Mouse (Mus musculus) CH12.LX (cell line): ENCODE measurements around the gene Prr23a1. TPM values are rescaled to one million over a fixed set of nuclear protein-coding genes. Genes with fewer than 3 reads are reported as not detected.

Source experiments
- DNase-seq: peaks from one replicate; pipeline ENCODE4 v3.0.0-alpha.2; 2013; ENCODE audit errors: extremely low read depth
- H3K27ac ChIP-seq: 2 replicates; pipeline ENCODE4 v1.5.1; 2012; ENCODE audit warnings: low read depth, mild to moderate bottlenecking, control low read depth, moderate library complexity; ENCODE audit not compliant: insufficient read depth
- H3K27me3 ChIP-seq: replicated peaks from 2 replicates; pipeline ENCODE3; 2012; ENCODE audit warnings: inconsistent platforms
- H3K36me3 ChIP-seq, 2 experiments: replicated peaks in 1 of 2; 2 replicates each; pipeline versions ENCODE3 to v1.6.1; 2012; ENCODE audit warnings: inconsistent platforms in 1 of 2, low read length in 1 of 2, mild to moderate bottlenecking in 1 of 2, mixed read lengths in 1 of 2, moderate library complexity in 1 of 2; ENCODE audit not compliant: control insufficient read depth in 1 of 2, insufficient read depth in 1 of 2
- H3K4me1 ChIP-seq, 2 experiments: 2 replicates each; pipeline ENCODE4 v1.6.1; 2012; ENCODE audit warnings: inconsistent platforms in 1 of 2, moderate library complexity in 1 of 2; ENCODE audit not compliant: insufficient read depth in 2 of 2, control insufficient read depth in 1 of 2
- H3K4me2 ChIP-seq: 2 replicates; pipeline ENCODE4 v1.6.1; 2012; ENCODE audit warnings: low read depth, mild to moderate bottlenecking, control low read depth; ENCODE audit not compliant: poor library complexity, insufficient read depth, severe bottlenecking
- H3K4me3 ChIP-seq, 3 experiments: fragments of 150-350 bp in 1 of 3; sonication (generic) in 1 of 3; replicated peaks in 1 of 3; 2 replicates each; pipeline versions ENCODE3 to v1.5.1; 2011 to 2012; ENCODE audit warnings: low read depth in 2 of 3, low read length in 2 of 3, mild to moderate bottlenecking in 2 of 3, moderate library complexity in 2 of 3, control low read depth in 1 of 3, improper control_type of control experiment in 1 of 3, inconsistent platforms in 1 of 3, mixed read lengths in 1 of 3; ENCODE audit not compliant: poor library complexity in 1 of 3
- H3K79me2 ChIP-seq: replicated peaks from 2 replicates; pipeline ENCODE4 v1.6.1; 2012; ENCODE audit warnings: mild to moderate bottlenecking, moderate library complexity; ENCODE audit not compliant: control insufficient read depth, poor library complexity, insufficient read depth, severe bottlenecking; ENCODE audit errors: extremely low read depth
- H3K9ac ChIP-seq: 2 replicates; pipeline ENCODE4 v1.6.1; 2012; ENCODE audit warnings: low read depth, mild to moderate bottlenecking, control low read depth, moderate library complexity; ENCODE audit not compliant: insufficient read depth
- H3K9me3 ChIP-seq: replicated peaks from 2 replicates; pipeline ENCODE3; 2012; ENCODE audit warnings: low read length, inconsistent platforms, mixed read lengths
- BHLHE40 ChIP-seq: IDR thresholded peaks from 2 replicates; pipeline ENCODE4 v1.6.1; 2011; ENCODE audit warnings: mild to moderate bottlenecking, low read depth, low read length, improper control_type of control experiment
- CHD1 ChIP-seq: IDR thresholded peaks from 2 replicates; pipeline ENCODE4 v1.6.1; 2012; ENCODE audit warnings: low read depth, low read length, improper control_type of control experiment, inconsistent platforms
- CHD2 ChIP-seq: IDR thresholded peaks from 2 replicates; pipeline ENCODE4 v1.6.1; 2011; ENCODE audit warnings: low read length, improper control_type of control experiment
- E2F4 ChIP-seq: IDR thresholded peaks from 2 replicates; pipeline ENCODE4 v1.6.1; 2011; ENCODE audit warnings: low read depth, low read length, improper control_type of control experiment; ENCODE audit not compliant: insufficient replicate concordance
- EP300 ChIP-seq: IDR thresholded peaks from 2 replicates; pipeline ENCODE4 v1.6.1; 2011; ENCODE audit warnings: low read length, improper control_type of control experiment
- ETS1 ChIP-seq: conservative IDR thresholded peaks from 2 replicates; pipeline ENCODE4 v1.6.1; 2012; ENCODE audit warnings: low read depth, mild to moderate bottlenecking, inconsistent platforms, low read length, improper control_type of control experiment, moderate library complexity
- GABPA ChIP-seq: IDR thresholded peaks from 2 replicates; pipeline ENCODE4 v1.6.1; 2012; ENCODE audit warnings: low read depth, low read length, improper control_type of control experiment, inconsistent platforms; ENCODE audit not compliant: insufficient replicate concordance
- HCFC1 ChIP-seq: IDR thresholded peaks from 2 replicates; pipeline ENCODE4 v1.6.1; 2012; ENCODE audit warnings: low read depth, mild to moderate bottlenecking, inconsistent platforms, low read length, improper control_type of control experiment
- JUND ChIP-seq: conservative IDR thresholded peaks from 2 replicates; pipeline ENCODE4 v1.6.1; 2011; ENCODE audit warnings: low read depth, low read length, improper control_type of control experiment
- KAT2A ChIP-seq: IDR thresholded peaks from 2 replicates; pipeline ENCODE4 v1.6.1; 2012; ENCODE audit warnings: low read length, improper control_type of control experiment, inconsistent platforms; ENCODE audit not compliant: insufficient replicate concordance
- MAFK ChIP-seq: IDR thresholded peaks from 2 replicates; pipeline ENCODE4 v1.6.1; 2011; ENCODE audit warnings: low read length, improper control_type of control experiment; ENCODE audit not compliant: insufficient replicate concordance
- MAX ChIP-seq: IDR thresholded peaks from 2 replicates; pipeline ENCODE4 v1.6.1; 2011; ENCODE audit warnings: low read length, improper control_type of control experiment
- MXI1 ChIP-seq: IDR thresholded peaks from 2 replicates; pipeline ENCODE4 v1.6.1; 2011; ENCODE audit warnings: mild to moderate bottlenecking, low read depth, low read length, improper control_type of control experiment
- NRF1 ChIP-seq: IDR thresholded peaks from 2 replicates; pipeline ENCODE4 v1.6.1; 2014; ENCODE audit warnings: low read depth, mild to moderate bottlenecking, inconsistent platforms, low read length, improper control_type of control experiment, moderate library complexity
- PAX5 ChIP-seq: IDR thresholded peaks from 2 replicates; pipeline ENCODE4 v1.6.1; 2012; ENCODE audit warnings: low read length, inconsistent platforms, mixed read lengths
- POLR2A ChIP-seq: IDR thresholded peaks from 2 replicates; pipeline ENCODE4 v1.6.1; 2011; ENCODE audit warnings: low read depth, mild to moderate bottlenecking, improper control_type of control experiment, low read length
- POLR2AphosphoS2 ChIP-seq: IDR thresholded peaks from 2 replicates; pipeline ENCODE4 v1.6.1; 2011; ENCODE audit warnings: low read depth, low read length, improper control_type of control experiment
- RAD21 ChIP-seq: IDR thresholded peaks from 2 replicates; pipeline ENCODE4 v1.6.1; 2011; ENCODE audit warnings: low read depth, mild to moderate bottlenecking, low read length, improper control_type of control experiment, moderate library complexity
- RCOR1 ChIP-seq: conservative IDR thresholded peaks from 2 replicates; pipeline ENCODE4 v1.6.1; 2012; ENCODE audit warnings: low read depth, mild to moderate bottlenecking, inconsistent platforms, low read length, improper control_type of control experiment
- SIN3A ChIP-seq: IDR thresholded peaks from 2 replicates; pipeline ENCODE4 v1.6.1; 2012; ENCODE audit warnings: low read length, improper control_type of control experiment, inconsistent platforms
- SMC3 ChIP-seq: IDR thresholded peaks from 2 replicates; pipeline ENCODE4 v1.6.1; 2011; ENCODE audit warnings: low read depth, low read length, improper control_type of control experiment
- TBP ChIP-seq: conservative IDR thresholded peaks from 2 replicates; pipeline ENCODE4 v1.6.1; 2011; ENCODE audit warnings: low read depth, low read length, improper control_type of control experiment
- TCF12 ChIP-seq: IDR thresholded peaks from 2 replicates; pipeline ENCODE4 v1.6.1; 2014; ENCODE audit warnings: low read depth, mild to moderate bottlenecking, inconsistent platforms, low read length, improper control_type of control experiment
- USF2 ChIP-seq: conservative IDR thresholded peaks from 2 replicates; pipeline ENCODE4 v1.6.1; 2011; ENCODE audit warnings: low read depth, low read length, improper control_type of control experiment
- ZC3H11A ChIP-seq: IDR thresholded peaks from 2 replicates; pipeline ENCODE4 v1.6.1; 2012; ENCODE audit warnings: low read depth, mild to moderate bottlenecking, inconsistent platforms, low read length, improper control_type of control experiment
- ZNF384 ChIP-seq: IDR thresholded peaks from 2 replicates; pipeline ENCODE4 v1.6.1; 2012; ENCODE audit warnings: low read depth, low read length, improper control_type of control experiment, inconsistent platforms
- dilution Hi-C: fragments of 300-500 bp; cut with MboI; formaldehyde crosslinking; loops from 2 replicates; pipeline ENCODE4 v1.14.3; 2020; ENCODE audit warnings: low sequenced_read_pairs; ENCODE audit not compliant: extremely low pct_unique_long_range_greater_than_20kb, extremely low pct_ligation_motif_present
- in situ Hi-C: fragments of 300-500 bp; cut with MboI; formaldehyde crosslinking; loops from 3 replicates; pipeline ENCODE4 v1.14.3; 2019; ENCODE audit warnings: low sequenced_read_pairs, low pct_ligation_motif_present, low pct_unique_long_range_greater_than_20kb, mixed read lengths
- polyA plus RNA-seq: library from polyadenylated mRNA; unstranded; fragments of >175 nt; gene quantifications from 2 replicates; pipeline ENCODE4 v1.2.1, GENCODE M21; 2012; ENCODE audit warnings: low read depth; ENCODE audit not compliant: insufficient read length
- total RNA-seq, 2 experiments: library from RNA; depleted of rRNA; stranded (reverse); fragments of 300-350 nt in 1 of 2; fragments of >200 nt in 1 of 2; gene quantifications; 2 replicates each; pipeline ENCODE4 v1.2.3; 2012 to 2014

The Prr23a1 gene
- total RNA-seq (2012; rRNA removed) = not detected in 2 replicates
- not detected in 2 replicates for total RNA-seq (2014; rRNA removed)
- polyA plus RNA-seq = not detected in 2 replicates

- in situ Hi-C loops (no loop called here), dilution Hi-C loops (no loop called here)
- no peaks in the 10 kb centered on the region for H3K4me1 ChIP-seq
- H3K36me3 ChIP-seq = no peaks in the 10 kb centered on the region
- TF ChIP-seq KAT2A (no peak), PAX5 (no peak), MXI1 (no peak), CHD2 (no peak), RCOR1 (no peak), HCFC1 (no peak), ZC3H11A (no peak), SIN3A (no peak), ETS1 (no peak), NRF1 (no peak), SMC3 (no peak), POLR2A (no peak), CHD1 (no peak), POLR2AphosphoS2 (no peak), EP300 (no peak), E2F4 (no peak), MAX (no peak), TCF12 (no peak)
- H3K27ac ChIP-seq = no peak within 1 kb of the TSS
- no peak within 1 kb of the TSS for H3K4me2 ChIP-seq
- no peak within 1 kb of the TSS for H3K4me3 ChIP-seq
- no peak for DNase-seq
- peaks cover 11% of the 10 kb centered on the region for H3K27me3 ChIP-seq
- H3K9me3 ChIP-seq = peaks cover 3% of the 10 kb centered on the region
- no peaks in the 10 kb centered on the region for H3K79me2 ChIP-seq
- H3K9ac ChIP-seq = no peak within 1 kb of the TSS
Observed at GRCm38 (mm10) chr9:98842117-98842516, at the start of gene Prr23a1. Gene Prr23a1, plus strand, starts transcription at chr9:98842503.

- in situ Hi-C loops (no loop called here), dilution Hi-C loops (no loop called here)
- H3K4me3 ChIP-seq = no peak overlapping the region
- H3K27me3 ChIP-seq = peaks cover 20% of the 10 kb centered on the region
- no peak overlapping the region for H3K9ac ChIP-seq
- no peaks in the 10 kb centered on the region for H3K36me3 ChIP-seq
- TF ChIP-seq TBP = no peak
- TF ChIP-seq BHLHE40 = no peak
- no peak for TF ChIP-seq ZNF384
- TF ChIP-seq MAFK = no peak
- no peak for TF ChIP-seq EP300
- TF ChIP-seq RAD21 = no peak
- no peak for TF ChIP-seq RCOR1
- TF ChIP-seq NRF1 = no peak
- no peak for TF ChIP-seq ZC3H11A
- no peak for TF ChIP-seq JUND
- TF ChIP-seq USF2 = no peak
- TF ChIP-seq TCF12 = no peak
- TF ChIP-seq GABPA = no peak
- TF ChIP-seq SMC3 = no peak
- TF ChIP-seq SIN3A = no peak
- no peak overlapping the region for H3K4me2 ChIP-seq
- no peak overlapping the region for H3K27ac ChIP-seq
- H3K79me2 ChIP-seq = no peaks in the 10 kb centered on the region
- H3K9me3 ChIP-seq = no peaks in the 10 kb centered on the region
- H3K4me1 ChIP-seq = peaks cover 3 to 8% of the 10 kb centered on the region in 2 experiments; a peak in 3 of 4 replicates
- DNase-seq = no peak
Observed at GRCm38 (mm10) chr9:98799021-98799420, 43.3 kb upstream of the Prr23a1 start.
